Comparison of ENCODE assay signal across 19 mouse cellular contexts in genomic region chr10:114742755-114743705, GRCm38 (mm10). TPM values are rescaled to one million over a fixed set of nuclear protein-coding genes. Genes with fewer than 3 reads are reported as not detected.
DNase-seq lines count a peak whose midpoint lies in the region; ATAC-seq and TF ChIP-seq lines count a peak whose summit lies in the region.
"Had no signal": no experiment of that assay in that cellular context is flagged by ENCODE, and none has a peak within 500 bp of the region (broad histone marks: within the 10 kb centered on the region; RNA-seq: fewer than 3 reads in every experiment).

No protein-coding gene starts in this region.

- WGBS in kidney, embryonic 16.5 days: 36% methylated on average over 15 of the region's 15 CpGs
- 24% methylated on average over 15 of the region's 15 CpGs for WGBS in limb, embryonic 14.5 days

- H3K27me3 ChIP-seq in kidney, embryonic 16.5 days (ENCODE audit: insufficient read depth, low read length): no peaks in the 10 kb centered on the region
- no peaks in the 10 kb centered on the region for H3K27me3 ChIP-seq in limb, embryonic 14.5 days (ENCODE audit: control insufficient read depth, insufficient read depth, low read length)
- H3K27me3 ChIP-seq: neural tube, embryonic 12.5 days had no signal

- no peak overlapping the region for H3K27ac ChIP-seq in kidney, embryonic 16.5 days (ENCODE audit: low read length)
- H3K27ac ChIP-seq in embryonic fibroblast, embryonic 13.5 days (ENCODE audit: insufficient read depth, low read length): peak overlapping the region; percentile 4
- no peak overlapping the region for H3K27ac ChIP-seq in limb, embryonic 14.5 days (replicated peaks; ENCODE audit: low read depth, low read length)
- H3K27ac ChIP-seq in gastrocnemius, adult 2 months: no peak overlapping the region
- H3K27ac ChIP-seq: heart, embryonic 10.5 days; neural tube, embryonic 12.5 days had no signal

- DNase-seq in kidney, adult 11 months: no peak
- peak; percentile 4 for DNase-seq in Muller cell, postnatal 12 days (ENCODE audit: inconsistent ontology term)
- DNase-seq in limb, embryonic 14.5 days (ENCODE audit: low spot score): peak; percentile 45
- DNase-seq in left cerebral cortex, postnatal 14 days (ENCODE audit: low spot score in 2 of 2): no peak
- DNase-seq in gastrocnemius, adult 2 months: no peak
- DNase-seq in left cerebral cortex, postnatal 4 days: no peak
- DNase-seq: adrenal gland, adult 2 months; cerebellum, adult 11 months; gastrocnemius, postnatal 25 days; kidney, postnatal 10 days; liver, postnatal 0 days; thymus, adult 2 months had no signal

- no peaks in the 10 kb centered on the region for H3K9me3 ChIP-seq in kidney, embryonic 16.5 days (ENCODE audit: low read length)
- no peaks in the 10 kb centered on the region for H3K9me3 ChIP-seq in limb, embryonic 14.5 days (ENCODE audit: control insufficient read depth, low read length)
- H3K9me3 ChIP-seq: heart, embryonic 10.5 days; neural tube, embryonic 12.5 days had no signal

- H3K9ac ChIP-seq in kidney, embryonic 16.5 days (replicated peaks; ENCODE audit: low read length): no peak overlapping the region
- 0 out of 2 replicates have a peak overlapping the region, but pooled peaks have one; percentile 21 for H3K9ac ChIP-seq in limb, embryonic 14.5 days (ENCODE audit: low read depth, low read length, severe bottlenecking)
- H3K9ac ChIP-seq: liver, postnatal 0 days; neural tube, embryonic 12.5 days had no signal

- peaks cover 6% of the 10 kb centered on the region; the same call in 1 of the 2 replicates for H3K4me1 ChIP-seq in kidney, embryonic 16.5 days (ENCODE audit: insufficient read depth, low read length)
- H3K4me1 ChIP-seq in embryonic fibroblast, embryonic 13.5 days (ENCODE audit: control insufficient read depth, insufficient read depth, low read length): no peaks in the 10 kb centered on the region
- peaks cover 10% of the 10 kb centered on the region for H3K4me1 ChIP-seq in limb, embryonic 14.5 days (ENCODE audit: control insufficient read depth, insufficient read depth, low read length)
- H3K4me1 ChIP-seq: heart, embryonic 10.5 days; neural tube, embryonic 12.5 days had no signal

- ATAC-seq in kidney, embryonic 16.5 days (ENCODE audit: low FRiP score, low TSS enrichment): no peak
- ATAC-seq in limb, embryonic 14.5 days (ENCODE audit: low FRiP score, low read depth): no peak
- ATAC-seq: hindbrain, embryonic 16.5 days; liver, postnatal 0 days; midbrain, embryonic 16.5 days had no signal

- TF ChIP-seq CTCF in embryonic fibroblast, embryonic 13.5 days (IDR thresholded peaks at IDR 0.05; ENCODE audit: borderline replicate concordance, insufficient read depth, low read length): no peak
- TF ChIP-seq CTCF in gastrocnemius, adult 2 months (IDR thresholded peaks at IDR 0.05): no peak

- no peaks in the 10 kb centered on the region for H3K36me3 ChIP-seq in kidney, embryonic 16.5 days (ENCODE audit: insufficient read depth, low read length)
- H3K36me3 ChIP-seq in limb, embryonic 14.5 days (ENCODE audit: control insufficient read depth, insufficient read depth, low read length): no peaks in the 10 kb centered on the region
- H3K36me3 ChIP-seq: heart, embryonic 10.5 days; neural tube, embryonic 12.5 days had no signal

- no peak for TF ChIP-seq POLR2A in embryonic fibroblast, embryonic 13.5 days (IDR thresholded peaks at IDR 0.05; ENCODE audit: low read depth, low read length)
- no peak for TF ChIP-seq POLR2A in limb, embryonic 14.5 days (IDR thresholded peaks at IDR 0.05; ENCODE audit: borderline replicate concordance, extremely low read depth, insufficient read depth, insufficient read length)

- H3K4me3 ChIP-seq in kidney, embryonic 16.5 days (ENCODE audit: low read length): no peak overlapping the region
- H3K4me3 ChIP-seq in embryonic fibroblast, embryonic 13.5 days (ENCODE audit: insufficient read depth, low read length): no peak overlapping the region
- no peak overlapping the region; the same call in 1 of the 2 replicates for H3K4me3 ChIP-seq in limb, embryonic 14.5 days (replicated peaks; ENCODE audit: low read length)
- no peak overlapping the region for H3K4me3 ChIP-seq in gastrocnemius, adult 2 months
- H3K4me3 ChIP-seq: heart, embryonic 10.5 days; neural tube, embryonic 12.5 days had no signal

- H3K4me2 ChIP-seq in kidney, embryonic 16.5 days (replicated peaks; ENCODE audit: low read depth, low read length): 0 out of 2 replicates have a peak overlapping the region, but pooled peaks have one; percentile 16
- peak overlapping the region; percentile 32 for H3K4me2 ChIP-seq in limb, embryonic 14.5 days (replicated peaks; ENCODE audit: low read depth, low read length, severe bottlenecking)
- H3K4me2 ChIP-seq: neural tube, embryonic 12.5 days had no signal

- intact Hi-C loops in left cerebral cortex, postnatal 14 days (cut with DNase I): no loop called here
- intact Hi-C loops in gastrocnemius, adult 2 months (cut with DNase I): no loop called here
- intact Hi-C loops in left cerebral cortex, postnatal 4 days (cut with DNase I): no loop called here

RNA-seq across cellular contexts. Expression of gene Trhde, which starts 59.1 kb away (rescaled TPM):
- polyA plus RNA-seq in kidney, embryonic 16.5 days (2015; fragmentation: Nextera tagmentation; extraction: Ambion mirVana): 0.18 and 0.21 TPM in 2 replicates
- polyA plus RNA-seq in embryonic fibroblast, embryonic 13.5 days (2011; ENCODE audit: insufficient read length, low read depth, missing spikeins): 0.12 and 0.18 TPM in 2 replicates
- 2.0 TPM in 2 replicates for polyA plus RNA-seq in limb, embryonic 14.5 days (2012; rRNA removed)
- polyA plus RNA-seq in limb, embryonic 14.5 days (2014; fragmentation: Nextera tagmentation; extraction: Ambion mirVana): 2.4 and 3.3 TPM in 2 replicates
- total RNA-seq in left cerebral cortex, postnatal 14 days (2021): 10 to 100 TPM; 25.9 to 28.9 TPM
- under 1 TPM; 0.26 to 0.42 TPM for total RNA-seq in gastrocnemius, adult 2 months (2021)
- total RNA-seq in left cerebral cortex, postnatal 4 days (2021): 10 to 100 TPM; 18.6 to 18.7 TPM
- total RNA-seq: megakaryocyte, adult 5-6 weeks had no signal
- polyA plus RNA-seq: heart, embryonic 10.5 days; liver, postnatal 0 days had no signal

Comparison
In these comparisons a context has a peak if more than half of its experiments do, and no peak if none do; other contexts are left out.
1. DNase-seq: peak in Muller cell, postnatal 12 days (single experiment) and limb, embryonic 14.5 days (single experiment); none in kidney, adult 11 months (single experiment), left cerebral cortex, postnatal 14 days (0 of 2), gastrocnemius, adult 2 months (single experiment) and left cerebral cortex, postnatal 4 days (single experiment).
2. RNA of gene Trhde, which starts 59.1 kb away (total RNA-seq): 25.9 to 28.9 TPM in left cerebral cortex, postnatal 14 days and 18.6 to 18.7 TPM in left cerebral cortex, postnatal 4 days; 0.26 to 0.42 TPM in gastrocnemius, adult 2 months; every median in the first group is over 10 times any median in the second.